23 mouse cellular contexts compared by ENCODE assay signal in the genomic region with DNA sequence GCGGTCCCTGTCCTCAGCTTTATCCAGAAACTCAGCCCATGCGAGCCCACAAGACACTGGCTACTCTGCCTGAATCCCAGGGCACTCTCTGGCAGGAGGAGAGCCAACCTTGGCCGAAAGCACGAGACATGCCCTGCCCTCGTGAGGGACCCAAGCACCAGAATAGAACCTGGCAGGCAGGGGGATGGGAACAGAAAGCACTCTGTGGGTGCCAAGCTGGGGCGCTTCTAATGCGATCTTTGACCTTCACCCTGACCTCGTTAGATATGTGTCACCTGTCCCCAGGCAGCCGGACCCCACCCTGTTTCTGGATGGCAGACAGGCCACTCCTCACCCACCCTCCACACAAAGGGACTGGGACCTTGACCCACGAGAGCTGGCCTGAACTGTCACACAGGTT. TPM values are rescaled to one million over a fixed set of nuclear protein-coding genes. Genes with fewer than 3 reads are reported as not detected.
A peak's percentile ranks its signal among the peaks of the same experiment; 100 is the strongest.
DNase-seq lines count a peak whose midpoint lies in the region; ATAC-seq and TF ChIP-seq lines count a peak whose summit lies in the region.
"Had no signal": no experiment of that assay in that cellular context is flagged by ENCODE, and none has a peak within 500 bp of the region (broad histone marks: within the 10 kb centered on the region; RNA-seq: fewer than 3 reads in every experiment).

No protein-coding gene starts in this region.

- H3K4me1 ChIP-seq in kidney, embryonic 15.5 days, result peaks cover 34% of the 10 kb centered on the region
- H3K4me1 ChIP-seq in kidney, adult 2 months (ENCODE audit: control insufficient read depth, insufficient read depth, low read length), result no peaks in the 10 kb centered on the region
- peaks cover 8% of the 10 kb centered on the region; the same call in 1 of the 2 replicates for H3K4me1 ChIP-seq in heart, postnatal 0 days (ENCODE audit: control insufficient read depth, insufficient read depth)
- peaks cover 25% of the 10 kb centered on the region for H3K4me1 ChIP-seq in liver, embryonic 13.5 days (replicated peaks)
- H3K4me1 ChIP-seq: forebrain, embryonic 13.5 days; neural tube, embryonic 15.5 days had no signal

- no peaks in the 10 kb centered on the region for H3K9me3 ChIP-seq in kidney, embryonic 15.5 days (replicated peaks)
- H3K9me3 ChIP-seq in heart, postnatal 0 days (replicated peaks; ENCODE audit: control insufficient read depth, low read length), result no peaks in the 10 kb centered on the region
- H3K9me3 ChIP-seq in liver, embryonic 13.5 days (replicated peaks), result no peaks in the 10 kb centered on the region
- H3K9me3 ChIP-seq: embryonic facial prominence, embryonic 10.5 days; forebrain, embryonic 13.5 days; neural tube, embryonic 15.5 days; stomach, embryonic 15.5 days had no signal

- H3K9ac ChIP-seq in kidney, embryonic 15.5 days, result no peak overlapping the region
- H3K9ac ChIP-seq in heart, postnatal 0 days (replicated peaks; ENCODE audit: low read depth, low read length), result no peak overlapping the region
- H3K9ac ChIP-seq in liver, embryonic 13.5 days, result no peak overlapping the region
- H3K9ac ChIP-seq: forebrain, embryonic 13.5 days; neural tube, embryonic 15.5 days; stomach, embryonic 15.5 days had no signal

- peak; percentile 31 for DNase-seq in adrenal gland, postnatal 14 days
- DNase-seq in adrenal gland, adult 8-10 months, result no peak
- DNase-seq in kidney, adult 2 months, result no peak
- DNase-seq in heart, postnatal 0 days (ENCODE audit: low spot score), result peak; percentile 41
- no peak for DNase-seq in liver, embryonic 13.5 days
- no peak for DNase-seq in cerebellum, adult 11 months
- no peak for DNase-seq in left cerebral cortex, postnatal 36 days (ENCODE audit: low spot score in 2 of 2)
- DNase-seq: cerebellum, adult 11-12 months; kidney, postnatal 25 days; midbrain, embryonic 14.5 days; retina, postnatal 1 day; spleen, adult 18-20 months had no signal

- H3K4me2 ChIP-seq in kidney, embryonic 15.5 days, result no peak overlapping the region
- H3K4me2 ChIP-seq in heart, postnatal 0 days (ENCODE audit: low read depth, low read length), result no peak overlapping the region
- no peak overlapping the region for H3K4me2 ChIP-seq in liver, embryonic 13.5 days
- H3K4me2 ChIP-seq: forebrain, embryonic 13.5 days; neural tube, embryonic 15.5 days had no signal

- intact Hi-C loops in left cerebral cortex, postnatal 36 days (cut with DNase I), result no loop called here

- TF ChIP-seq POLR2A in kidney, adult 2 months (IDR thresholded peaks at IDR 0.05; ENCODE audit: low read depth, low read length), result no peak

- H3K4me3 ChIP-seq in kidney, embryonic 15.5 days (replicated peaks), result no peak overlapping the region
- H3K4me3 ChIP-seq in kidney, adult 2 months (ENCODE audit: insufficient read depth, low read depth, low read length), result no peak overlapping the region
- H3K4me3 ChIP-seq in heart, postnatal 0 days (ENCODE audit: low read depth, low read length), result no peak overlapping the region
- H3K4me3 ChIP-seq in liver, embryonic 13.5 days (replicated peaks), result no peak overlapping the region
- H3K4me3 ChIP-seq: embryonic facial prominence, embryonic 10.5 days; forebrain, embryonic 13.5 days; myocyte; neural tube, embryonic 15.5 days; stomach, embryonic 15.5 days had no signal

- 0 out of 2 replicates have a peak, but pooled peaks cover 2% of the 10 kb centered on the region for H3K27me3 ChIP-seq in kidney, embryonic 15.5 days
- H3K27me3 ChIP-seq in kidney, adult 2 months (replicated peaks; ENCODE audit: control insufficient read depth, insufficient read depth, low read length), result no peaks in the 10 kb centered on the region
- H3K27me3 ChIP-seq in heart, postnatal 0 days (ENCODE audit: control insufficient read depth, insufficient read depth, low read length), result no peaks in the 10 kb centered on the region
- H3K27me3 ChIP-seq in liver, embryonic 13.5 days, result 0 out of 2 replicates have a peak, but pooled peaks cover 5% of the 10 kb centered on the region
- H3K27me3 ChIP-seq: forebrain, embryonic 13.5 days; neural tube, embryonic 15.5 days; stomach, embryonic 15.5 days had no signal

- no peak for TF ChIP-seq EP300 in heart, postnatal 0 days (IDR thresholded peaks at IDR 0.05; ENCODE audit: low read depth)

- no peak for ATAC-seq in kidney, embryonic 15.5 days (replicated peaks; ENCODE audit: low FRiP score)
- ATAC-seq in heart, postnatal 0 days (ENCODE audit: insufficient read depth, low read depth), result peak; percentile 71
- ATAC-seq in liver, embryonic 13.5 days (ENCODE audit: low read depth), result peak; percentile 30; the same call in 1 of the 2 replicates
- ATAC-seq: forebrain, embryonic 13.5 days had no signal

- no peak for TF ChIP-seq CTCF in kidney, adult 2 months (conservative IDR thresholded peaks at IDR 0.05; ENCODE audit: insufficient read depth, insufficient read length, low read depth, low read length)
- no peak for TF ChIP-seq CTCF in heart, postnatal 0 days (IDR thresholded peaks at IDR 0.05; ENCODE audit: low read depth)

- H3K27ac ChIP-seq in kidney, embryonic 15.5 days, result peak overlapping the region; percentile 42
- H3K27ac ChIP-seq in kidney, adult 2 months (ENCODE audit: insufficient read depth, low read depth, low read length), result no peak overlapping the region
- no peak overlapping the region for H3K27ac ChIP-seq in heart, postnatal 0 days (ENCODE audit: low read depth)
- H3K27ac ChIP-seq in liver, embryonic 13.5 days, result no peak overlapping the region
- H3K27ac ChIP-seq: forebrain, embryonic 13.5 days; neural tube, embryonic 15.5 days had no signal

- H3K36me3 ChIP-seq in kidney, embryonic 15.5 days, result no peaks in the 10 kb centered on the region
- no peaks in the 10 kb centered on the region for H3K36me3 ChIP-seq in kidney, adult 2 months (ENCODE audit: control insufficient read depth, insufficient read depth, low read length)
- no peaks in the 10 kb centered on the region for H3K36me3 ChIP-seq in heart, postnatal 0 days (replicated peaks; ENCODE audit: control insufficient read depth, insufficient read depth, low read length)
- no peaks in the 10 kb centered on the region for H3K36me3 ChIP-seq in liver, embryonic 13.5 days
- H3K36me3 ChIP-seq: embryonic facial prominence, embryonic 10.5 days; neural tube, embryonic 15.5 days; stomach, embryonic 15.5 days had no signal

- 73% methylated on average over 10 of the region's 10 CpGs for WGBS in kidney, embryonic 15.5 days
- WGBS in kidney, adult 2 months, result 62% methylated on average over 10 of the region's 10 CpGs
- WGBS in heart, postnatal 0 days, result 52% methylated on average over 10 of the region's 10 CpGs
- WGBS in liver, embryonic 13.5 days (ENCODE audit: insufficient replicate concordance), result 60% methylated on average over 10 of the region's 10 CpGs

RNA-seq across cellular contexts. Expression of gene Myom3, which starts 13.9 kb away (rescaled TPM):
- total RNA-seq in adrenal gland, postnatal 14 days (2021), result 0.59 and 0.75 TPM in 2 replicates
- under 1 TPM; 0.12 to 0.52 (median 0.22) TPM for total RNA-seq in adrenal gland, adult 8-10 months (2022)
- 1.1 and 1.7 TPM in 2 replicates for polyA plus RNA-seq in kidney, embryonic 15.5 days (2015; fragmentation: Nextera tagmentation; extraction: Ambion mirVana)
- polyA plus RNA-seq in kidney, adult 2 months (2012; rRNA removed), result 0.10 and 1.5 TPM in 2 replicates
- total RNA-seq in heart, postnatal 0 days (2014; rRNA removed; ENCODE audit: low replicate concordance), result 0.12 and 0.27 TPM in 2 replicates
- polyA plus RNA-seq in heart, postnatal 0 days (2015; fragmentation: Nextera tagmentation; extraction: Ambion mirVana), result 0.80 and 0.82 TPM in 2 replicates
- polyA plus RNA-seq in liver, embryonic 13.5 days (2015; fragmentation: Nextera tagmentation; extraction: Ambion mirVana), result 0.08 and 0.20 TPM in 2 replicates
- 1 to 10 TPM; 1.5 to 1.8 TPM for total RNA-seq in left cerebral cortex, postnatal 36 days (2021)
- total RNA-seq: megakaryocyte, adult 5-6 weeks; MEL had no signal
- polyA plus RNA-seq: embryonic facial prominence, embryonic 10.5 days had no signal

RNA-seq across cellular contexts. Expression of gene Il22ra1, which starts 17.6 kb away (rescaled TPM):
- 0.67 and 0.75 TPM in 2 replicates for total RNA-seq in adrenal gland, postnatal 14 days (2021)
- total RNA-seq in adrenal gland, adult 8-10 months (2022), result 1 to 10 TPM in 2 of 4 experiments, under 1 TPM in 1, not detected in 1; 0.35 to 2.5 (median 1.1) TPM
- polyA plus RNA-seq in kidney, embryonic 15.5 days (2015; fragmentation: Nextera tagmentation; extraction: Ambion mirVana), result 0.06 and 0.09 TPM in 2 replicates
- 3.0 and 4.1 TPM in 2 replicates for polyA plus RNA-seq in kidney, adult 2 months (2012; rRNA removed)
- total RNA-seq in heart, postnatal 0 days (2014; rRNA removed; ENCODE audit: low replicate concordance), result not detected in 2 replicates
- polyA plus RNA-seq in heart, postnatal 0 days (2015; fragmentation: Nextera tagmentation; extraction: Ambion mirVana), result not detected in 2 replicates
- polyA plus RNA-seq in liver, embryonic 13.5 days (2015; fragmentation: Nextera tagmentation; extraction: Ambion mirVana), result 0.23 and 0.32 TPM in 2 replicates
- total RNA-seq in left cerebral cortex, postnatal 36 days (2021), result under 1 TPM; 0.12 to 0.20 TPM
- total RNA-seq: megakaryocyte, adult 5-6 weeks; MEL had no signal
- polyA plus RNA-seq: forebrain, embryonic 13.5 days; hindbrain, embryonic 11.5 days; lung, postnatal 0 days; midbrain, embryonic 14.5 days; neural tube, embryonic 15.5 days; thymus, postnatal 0 days had no signal

RNA-seq across cellular contexts. Expression of gene Ifnlr1, which starts 59.5 kb away (rescaled TPM):
- total RNA-seq in adrenal gland, postnatal 14 days (2021), result 0.30 and 0.60 TPM in 2 replicates
- under 1 TPM in 3 of 4 experiments, not detected in 1; 0.17 to 0.22 (median 0.18) TPM for total RNA-seq in adrenal gland, adult 8-10 months (2022)
- 1.1 TPM in 2 replicates for polyA plus RNA-seq in kidney, embryonic 15.5 days (2015; fragmentation: Nextera tagmentation; extraction: Ambion mirVana)
- 2.2 TPM in 2 replicates for polyA plus RNA-seq in kidney, adult 2 months (2012; rRNA removed)
- 1.9 and 2.4 TPM in 2 replicates for total RNA-seq in heart, postnatal 0 days (2014; rRNA removed; ENCODE audit: low replicate concordance)
- 0.77 and 1.0 TPM in 2 replicates for polyA plus RNA-seq in heart, postnatal 0 days (2015; fragmentation: Nextera tagmentation; extraction: Ambion mirVana)
- 0.02 and 0.05 TPM in 2 replicates for polyA plus RNA-seq in liver, embryonic 13.5 days (2015; fragmentation: Nextera tagmentation; extraction: Ambion mirVana)
- under 1 TPM; 0.20 to 0.36 TPM for total RNA-seq in left cerebral cortex, postnatal 36 days (2021)
- total RNA-seq: MEL had no signal
- polyA plus RNA-seq: myocyte had no signal

Comparison
In these comparisons a context has a peak if more than half of its experiments do, and no peak if none do; other contexts are left out.
1. DNase-seq: peak in adrenal gland, postnatal 14 days (single experiment) and heart, postnatal 0 days (single experiment); none in adrenal gland, adult 8-10 months (single experiment), kidney, adult 2 months (single experiment), liver, embryonic 13.5 days (single experiment), cerebellum, adult 11 months (single experiment) and left cerebral cortex, postnatal 36 days (0 of 2).